31 mouse cellular contexts compared by ENCODE assay signal in the genomic region with DNA sequence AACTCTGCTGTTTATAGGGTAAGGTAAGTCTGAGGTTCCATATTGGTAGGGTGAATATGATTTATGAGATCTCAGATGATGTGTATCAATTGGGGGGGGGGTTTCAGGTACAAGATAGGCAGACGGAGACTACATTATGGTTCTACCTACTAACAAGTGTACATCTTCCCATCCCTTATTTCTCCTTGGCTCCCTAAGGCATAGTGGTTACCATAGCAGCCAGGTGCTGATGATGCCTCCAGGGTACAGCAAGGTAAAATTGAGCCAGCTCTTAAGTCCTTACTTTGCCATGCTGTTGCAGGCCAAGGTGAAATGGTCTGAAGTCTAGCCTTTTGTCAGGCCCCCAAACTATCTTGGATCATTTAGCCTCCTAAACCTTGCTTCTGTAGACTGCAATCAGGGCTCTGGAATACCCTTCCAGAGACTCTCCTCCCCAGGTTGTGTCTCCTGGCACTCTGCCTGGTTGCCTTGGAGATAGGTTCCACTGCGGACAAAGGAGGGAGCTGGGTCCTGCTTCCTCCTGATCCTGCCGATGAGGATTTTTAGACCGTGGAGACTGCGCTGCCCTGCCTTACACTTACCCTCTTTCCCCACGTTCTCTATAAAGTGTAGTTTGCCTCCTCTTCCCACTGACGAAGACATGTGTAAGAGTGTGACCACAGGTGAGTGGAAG. TPM values are rescaled to one million over a fixed set of nuclear protein-coding genes. Genes with fewer than 3 reads are reported as not detected.
DNase-seq lines count a peak whose midpoint lies in the region; ATAC-seq and TF ChIP-seq lines count a peak whose summit lies in the region.
"Had no signal": no experiment of that assay in that cellular context is flagged by ENCODE, and none has a peak within 500 bp of the region (broad histone marks: within the 10 kb centered on the region; RNA-seq: fewer than 3 reads in every experiment).

A gene (plus strand): TSS at position 487 of the 673 bp plus-strand sequence.

- no peak within 1 kb of the TSS for H3K4me3 ChIP-seq in cerebellum, adult 2 months (replicated peaks; ENCODE audit: insufficient read depth, low read depth, low read length)
- H3K4me3 ChIP-seq: limb, embryonic 10.5 days; limb, embryonic 15.5 days; midbrain, embryonic 15.5 days; stomach, embryonic 15.5 days had no signal

- peaks cover 24% of the 10 kb centered on the region for H3K4me1 ChIP-seq in cerebellum, adult 2 months (ENCODE audit: control insufficient read depth, insufficient read depth, low read length)
- H3K4me1 ChIP-seq: limb, embryonic 10.5 days; limb, embryonic 15.5 days; midbrain, embryonic 15.5 days; stomach, embryonic 15.5 days had no signal

- no peaks in the 10 kb centered on the region for H3K27me3 ChIP-seq in cerebellum, adult 2 months (ENCODE audit: control insufficient read depth, insufficient read depth, low read length)
- H3K27me3 ChIP-seq: limb, embryonic 15.5 days; midbrain, embryonic 15.5 days; stomach, embryonic 15.5 days had no signal

- 46% methylated on average over 7 of the region's 7 CpGs for WGBS in cerebellum, adult 2 months

- peak; percentile 8 for DNase-seq in gastrocnemius, postnatal 10 days
- DNase-seq in gastrocnemius, postnatal 4 days (ENCODE audit: low spot score in 2 of 2) = no peak
- peak; percentile 33 for DNase-seq in brain, embryonic 14.5 days (ENCODE audit: low read depth)
- DNase-seq in cerebellum, adult 2 months = peak; percentile 18 to 32
- peak; percentile 77 to 84 for DNase-seq in cerebellum, postnatal 14 days
- no peak for DNase-seq in thymus, postnatal 36 days
- DNase-seq: adrenal gland, postnatal 14 days; heart, postnatal 14 days; kidney, adult 9 months; kidney, postnatal 10 days; lung, adult 2 months; lung, postnatal 10 days; right cerebral cortex, postnatal 25 days; thymus, postnatal 25 days had no signal

- ATAC-seq in megakaryocyte progenitor cell, adult 5-6 weeks (replicated peaks; ENCODE audit: poor library complexity) = no peak
- ATAC-seq: CD4-positive, CD25-positive, alpha-beta regulatory T cell, adult 4 months; forebrain, embryonic 16.5 days; intestine, postnatal 0 days; midbrain, embryonic 15.5 days had no signal

- TF ChIP-seq POLR2A in brain, embryonic 14.5 days (IDR thresholded peaks at IDR 0.05; ENCODE audit: borderline replicate concordance, extremely low read depth, insufficient read depth, insufficient read length, poor library complexity, severe bottlenecking) = no peak
- TF ChIP-seq POLR2A in cerebellum, adult 2 months (IDR thresholded peaks at IDR 0.05; ENCODE audit: borderline replicate concordance, insufficient read depth, low read length) = no peak

- TF ChIP-seq CTCF in brain, embryonic 14.5 days (IDR thresholded peaks at IDR 0.05; ENCODE audit: borderline replicate concordance, extremely low read depth, insufficient read depth, insufficient read length) = no peak
- no peak for TF ChIP-seq CTCF in cerebellum, adult 2 months (IDR thresholded peaks at IDR 0.05; ENCODE audit: borderline replicate concordance, insufficient read depth, low read depth, low read length)

- no peak within 1 kb of the TSS for H3K27ac ChIP-seq in cerebellum, adult 2 months (ENCODE audit: insufficient read depth, low read length)
- H3K27ac ChIP-seq: limb, embryonic 10.5 days; limb, embryonic 15.5 days; liver, embryonic 14.5 days; macrophage; midbrain, embryonic 15.5 days; stomach, embryonic 15.5 days had no signal

RNA-seq across cellular contexts. Expression of the gene that starts here (rescaled TPM):
- not detected for total RNA-seq in gastrocnemius, postnatal 10 days (2021)
- total RNA-seq in gastrocnemius, postnatal 4 days (2021) = not detected
- 0.10 TPM in 2 replicates for polyA plus RNA-seq in brain, embryonic 14.5 days (2012; rRNA removed)
- polyA plus RNA-seq in cerebellum, adult 2 months (2012; rRNA removed) = 0.56 and 0.81 TPM in 2 replicates
- not detected in 2 replicates for total RNA-seq in megakaryocyte progenitor cell, adult 5-6 weeks (2015)
- not detected in 2 replicates for total RNA-seq in megakaryocyte progenitor cell, adult 5-6 weeks (2017)
- total RNA-seq: adrenal gland, postnatal 14 days; gastrocnemius, adult 8-10 months; granulocyte monocyte progenitor cell, adult 5-6 weeks; heart, postnatal 14 days; neutrophil, adult 5-6 weeks had no signal
- polyA plus RNA-seq: CD4-positive, CD25-positive, alpha-beta regulatory T cell, adult 4 months; forebrain, embryonic 16.5 days; heart, embryonic 14.5 days; hindbrain, embryonic 11.5 days; intestine, postnatal 0 days; large intestine, adult 2 months; limb, embryonic 10.5 days; limb, embryonic 15.5 days; liver, embryonic 14.5 days; lung, adult 2 months; macrophage; midbrain, embryonic 15.5 days; neural tube, embryonic 11.5 days; stomach, embryonic 15.5 days had no signal

Comparison
In these comparisons a context has a peak if more than half of its experiments do, and no peak if none do; other contexts are left out.
1. Peak in DNase-seq in gastrocnemius, postnatal 10 days; RNA of the gene not detected or under 1 TPM.
2. Peak in DNase-seq in brain, embryonic 14.5 days; RNA of the gene not detected or under 1 TPM.
3. Peak in DNase-seq in cerebellum, adult 2 months; RNA of the gene not detected or under 1 TPM.
4. DNase-seq: peak in cerebellum, postnatal 14 days (2 of 2); none in gastrocnemius, postnatal 4 days (0 of 2) and thymus, postnatal 36 days (0 of 2).